Mouse (Mus musculus) limb, embryonic 11.5 days (tissue): ENCODE data around the gene Fanca. TPM values are rescaled to one million over a fixed set of nuclear protein-coding genes. Genes with fewer than 3 reads are reported as not detected.

Experiments
- ATAC-seq: fragments of 200-750 bp; cut with Nextera tagmentation; 2 replicates; pipeline ENCODE4 v1.8.0; 2017; ENCODE audit warnings: low read depth; ENCODE audit not compliant: insufficient number of reproducible peaks, low FRiP score, low TSS enrichment
- DNase-seq: peaks from one replicate; pipeline ENCODE4 v3.0.0-alpha.2; 2015; ENCODE audit warnings: low spot score
- H3K27ac ChIP-seq: fragments of 300-500 bp; sonication (generic); replicated peaks from 2 replicates; pipeline ENCODE4 v1.5.1; 2014; ENCODE audit warnings: low read depth, mild to moderate bottlenecking, low read length
- H3K27me3 ChIP-seq: fragments of 300-500 bp; sonication (generic); 2 replicates; pipeline ENCODE4 v1.6.1; 2014; ENCODE audit warnings: mild to moderate bottlenecking, low read length, mixed read lengths; ENCODE audit not compliant: control insufficient read depth, insufficient read depth
- H3K36me3 ChIP-seq: fragments of 300-500 bp; sonication (generic); 2 replicates; pipeline ENCODE4 v1.6.1; 2014; ENCODE audit warnings: mild to moderate bottlenecking, low read length, moderate library complexity, mixed read lengths; ENCODE audit not compliant: control insufficient read depth, insufficient read depth
- H3K4me1 ChIP-seq: fragments of 300-500 bp; sonication (generic); 2 replicates; pipeline ENCODE4 v1.6.1; 2014; ENCODE audit warnings: low read length, mixed read lengths; ENCODE audit not compliant: control insufficient read depth, insufficient read depth
- H3K4me2 ChIP-seq: fragments of 300-500 bp; sonication (generic); 2 replicates; pipeline ENCODE4 v1.6.1; 2014; ENCODE audit warnings: low read depth, mild to moderate bottlenecking, moderate library complexity; ENCODE audit not compliant: severe bottlenecking
- H3K4me3 ChIP-seq: fragments of 300-500 bp; sonication (generic); 2 replicates; pipeline ENCODE4 v1.5.1; 2014; ENCODE audit warnings: low read depth, low read length
- H3K9ac ChIP-seq: fragments of 300-500 bp; sonication (generic); 2 replicates; pipeline ENCODE4 v1.6.1; 2014; ENCODE audit warnings: mild to moderate bottlenecking, low read length
- H3K9me3 ChIP-seq: fragments of 300-500 bp; sonication (generic); 2 replicates; pipeline ENCODE4 v1.6.1; 2016; ENCODE audit warnings: low read length; ENCODE audit not compliant: control insufficient read depth
- WGBS: fragments of 180-500 bp; shearing (Covaris S2); extraction: QIAGEN DNeasy Blood & Tissue Kit; methylation state at CpG from one replicate; pipeline ENCODE4 v1.1.7; 2014; 5-methylcytosine and 5-hydroxymethylcytosine counted together
- polyA plus RNA-seq: library from polyadenylated mRNA; unstranded; fragments of >200 nt; fragmentation: Nextera tagmentation; extraction: Ambion mirVana; gene quantifications from 2 replicates; pipeline ENCODE4 v1.2.1, GENCODE M21; 2014

Fanca gene
- polyA plus RNA-seq, 1 experiment from 2014 or later: 38.9 TPM

DNA sequence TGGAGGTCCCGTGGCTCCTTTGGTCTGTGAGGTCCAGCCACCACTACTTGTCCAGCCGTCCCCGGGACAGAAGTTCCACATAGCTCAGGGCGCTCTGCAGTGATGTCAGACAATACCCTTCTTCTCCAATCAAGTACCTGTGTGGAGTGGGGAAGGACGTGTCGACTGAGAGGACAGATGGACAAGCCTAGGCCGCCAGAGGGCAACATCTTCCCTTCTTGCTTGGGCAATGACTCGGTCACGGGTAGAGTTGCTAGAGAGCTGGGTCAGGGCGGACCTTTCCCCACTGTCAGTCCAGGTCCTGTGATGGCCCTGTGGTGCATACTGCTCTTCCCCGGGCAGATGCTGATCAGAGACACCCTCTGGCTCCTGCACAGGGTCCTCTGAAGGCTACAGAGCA is 75.3 kb downstream of the Fanca start:
- 69% methylated on average over 11 of the region's 11 CpGs for WGBS
- no peak for ATAC-seq
- H3K4me3 ChIP-seq: no peak overlapping the region
- no peak overlapping the region for H3K27ac ChIP-seq
- no peaks in the 10 kb centered on the region for H3K9me3 ChIP-seq
- H3K4me2 ChIP-seq: no peak overlapping the region
- DNase-seq: no peak
- no peak overlapping the region for H3K9ac ChIP-seq
- H3K27me3 ChIP-seq: no peaks in the 10 kb centered on the region
- peaks cover 19% of the 10 kb centered on the region for H3K36me3 ChIP-seq
- no peaks in the 10 kb centered on the region for H3K4me1 ChIP-seq

DNA sequence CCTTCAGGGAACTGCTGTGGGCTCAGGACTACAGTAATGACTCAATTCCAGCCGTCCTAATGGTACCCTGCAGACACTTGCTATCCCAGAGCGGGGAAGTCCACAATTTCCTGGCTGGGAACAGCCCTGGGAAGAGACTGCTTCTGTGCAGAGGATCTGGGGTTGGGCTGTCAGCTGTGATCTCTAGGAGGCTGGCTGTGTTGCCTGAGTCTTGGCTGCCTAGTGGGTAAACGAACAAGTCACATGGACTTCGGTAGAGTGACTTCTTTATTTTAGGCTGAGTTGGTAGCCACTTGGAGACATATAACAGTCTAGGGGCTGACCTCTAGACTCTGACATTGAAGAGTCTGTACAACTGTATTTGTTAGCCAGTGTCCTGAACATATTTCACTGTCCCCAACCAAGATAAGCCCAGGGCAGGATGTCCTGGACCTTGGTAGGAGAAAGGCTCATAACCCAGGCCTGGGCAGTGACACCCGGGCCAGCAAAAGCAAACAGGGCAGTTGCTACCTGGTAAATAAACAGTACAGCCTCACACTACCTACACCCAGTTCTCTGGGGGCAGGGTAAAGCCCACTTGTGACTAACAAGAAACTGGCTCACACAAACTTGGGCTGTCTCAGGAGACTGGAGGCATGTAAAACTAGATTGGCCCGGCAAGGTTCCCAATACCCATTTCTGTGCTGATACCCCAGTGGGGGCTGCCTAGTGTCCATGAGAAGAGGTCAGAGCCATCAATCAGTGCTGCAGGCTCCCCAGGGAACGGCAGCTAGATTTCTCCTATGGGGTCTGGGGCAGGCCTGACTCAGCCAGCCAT is 76.1 kb downstream of the Fanca start:
- no peaks in the 10 kb centered on the region for H3K27me3 ChIP-seq
- no peaks in the 10 kb centered on the region for H3K9me3 ChIP-seq
- no peak overlapping the region for H3K27ac ChIP-seq
- whole genome bisulfite sequencing: 83% methylated on average over 7 of the region's 7 CpGs
- no peak for ATAC-seq
- H3K4me3 ChIP-seq: no peak overlapping the region
- no peak overlapping the region for H3K4me2 ChIP-seq
- DNase-seq: no peak
- H3K9ac ChIP-seq: no peak overlapping the region
- H3K36me3 ChIP-seq: peaks cover 13% of the 10 kb centered on the region
- no peaks in the 10 kb centered on the region for H3K4me1 ChIP-seq

DNA sequence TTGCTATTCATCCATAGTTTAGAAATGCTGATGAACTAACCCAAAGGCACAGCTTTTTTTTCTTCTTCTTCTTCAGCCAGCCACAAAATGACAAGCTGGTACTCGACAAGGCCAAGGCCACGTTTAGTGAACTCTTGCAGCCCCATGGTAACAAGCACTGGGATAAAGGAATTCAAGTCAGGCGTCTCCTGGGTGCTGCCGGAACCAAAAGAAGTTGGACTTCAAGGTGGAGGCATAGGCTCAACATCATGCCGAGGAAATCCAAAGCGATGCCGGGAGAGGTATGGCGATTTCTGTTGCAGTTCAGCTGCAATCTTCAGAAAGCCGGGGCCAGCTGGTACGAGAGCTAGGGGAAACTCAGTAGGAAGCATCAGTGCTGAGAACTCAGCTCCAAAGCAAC is 79.0 kb downstream of the Fanca start:
- Histone ChIP-seq H3K9ac (no peak overlapping the region), H3K4me3 (no peak overlapping the region), H3K4me1 (peaks cover 7% of the 10 kb centered on the region; the same call in 1 of the 2 replicates), H3K36me3 (peaks cover 3% of the 10 kb centered on the region; the same call in 1 of the 2 replicates), H3K27ac (no peak overlapping the region), H3K27me3 (peaks cover 15% of the 10 kb centered on the region), H3K9me3 (no peaks in the 10 kb centered on the region), H3K4me2 (no peak overlapping the region)
- WGBS: 90% methylated on average over 10 of the region's 10 CpGs
- ATAC-seq (no peak), DNase-seq (no peak)

DNA sequence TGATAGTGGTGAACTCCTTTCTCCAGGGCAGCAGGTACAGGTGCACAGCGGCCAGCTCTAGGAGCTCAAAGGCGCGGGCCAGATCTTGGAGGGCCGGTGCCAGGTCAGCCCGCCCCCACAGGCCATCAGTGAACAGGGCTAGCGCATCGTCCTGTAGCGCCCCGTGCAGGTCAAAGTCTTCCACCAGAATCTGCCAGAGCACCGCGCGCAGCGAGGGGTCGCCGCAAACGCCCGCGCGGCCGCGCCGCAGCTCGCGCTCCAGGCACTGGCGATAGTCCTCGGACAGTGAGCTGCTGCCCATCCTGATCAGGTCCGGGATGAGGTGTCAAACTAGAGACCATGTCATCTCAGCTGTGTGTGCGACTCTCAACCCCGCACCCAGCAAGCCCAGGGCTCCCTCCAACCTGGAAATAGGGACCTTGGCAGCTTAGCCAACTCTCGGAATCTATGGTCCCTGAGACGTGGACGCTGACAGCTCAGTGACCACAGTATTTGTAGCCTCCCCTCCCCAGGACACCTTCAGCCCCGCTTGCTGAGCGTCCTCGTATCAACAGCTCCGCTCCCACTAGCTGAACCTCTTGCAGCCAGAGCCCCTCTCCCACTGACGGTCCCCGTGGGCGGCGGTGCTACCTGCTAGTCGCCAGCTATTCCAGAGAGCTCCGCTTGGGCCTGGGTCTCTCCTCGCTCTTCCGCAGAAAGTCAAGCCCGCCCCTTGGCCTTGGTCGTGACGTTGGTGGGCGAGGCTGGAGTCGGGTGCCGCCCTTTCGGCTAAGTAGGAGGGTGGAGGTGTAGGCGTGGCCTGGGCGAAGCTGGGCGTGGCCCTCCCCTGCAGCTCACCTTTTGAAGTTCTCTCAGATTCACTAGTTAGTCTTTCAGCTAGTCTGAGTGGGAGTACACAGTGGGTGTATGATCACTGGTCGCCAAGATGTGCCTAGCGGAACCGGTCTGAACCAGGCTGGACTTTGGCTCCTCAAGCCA is 82.6 kb downstream of the Fanca start, which contains the start of gene Spata2l:
Spata2l (minus strand) TSS at position 714 of the 978 bp plus-strand sequence.
- H3K27ac ChIP-seq: no peak within 1 kb of the TSS
- H3K4me2 ChIP-seq: peak within 1 kb of the TSS; percentile 80
- no peaks in the 10 kb centered on the region for H3K9me3 ChIP-seq
- H3K36me3 ChIP-seq: no peaks in the 10 kb centered on the region
- H3K4me1 ChIP-seq: peaks cover 7% of the 10 kb centered on the region; the same call in 1 of the 2 replicates
- H3K27me3 ChIP-seq: peaks cover 22% of the 10 kb centered on the region
- ATAC-seq: peak; percentile 80
- peak; percentile 91 for DNase-seq
- H3K4me3 ChIP-seq: peak within 1 kb of the TSS; percentile 42
- WGBS: 2% methylated on average over 57 of the region's 57 CpGs
- peak within 1 kb of the TSS; percentile 24; the same call in 1 of the 2 replicates for H3K9ac ChIP-seq

DNA sequence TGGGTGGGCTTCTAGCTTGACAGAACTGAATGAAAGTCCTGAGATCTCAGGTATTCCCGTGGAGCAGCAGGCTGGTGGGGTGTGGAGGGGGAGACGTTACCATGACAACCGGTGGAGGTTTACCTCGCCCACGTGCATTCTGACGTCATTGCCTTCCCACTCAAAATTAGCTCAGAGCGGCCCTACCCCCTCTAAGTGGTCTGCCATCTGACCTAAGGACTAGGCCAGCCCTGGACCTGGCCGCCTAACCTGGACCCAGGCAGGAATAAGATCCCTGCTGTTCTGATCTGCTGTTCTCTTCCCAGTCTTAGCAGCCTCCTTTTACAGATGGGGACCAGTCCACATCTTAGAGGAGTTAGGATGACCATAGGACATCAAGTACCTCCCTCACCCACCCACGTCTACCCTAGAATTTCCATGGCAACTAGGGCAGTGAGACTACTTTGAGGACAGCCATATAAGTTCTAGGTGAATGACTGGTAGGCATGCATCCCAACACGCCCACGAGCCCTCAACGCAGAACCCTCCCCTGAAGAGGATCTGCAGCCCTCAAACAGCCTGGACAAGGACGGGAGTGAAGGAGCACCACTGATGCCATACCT is 83.4 kb downstream of the Fanca start:
- peaks cover 7% of the 10 kb centered on the region; the same call in 1 of the 2 replicates for H3K4me1 ChIP-seq
- no peak for DNase-seq
- no peaks in the 10 kb centered on the region for H3K9me3 ChIP-seq
- peak overlapping the region; percentile 80 for H3K4me2 ChIP-seq
- no peak for ATAC-seq
- peak overlapping the region; percentile 24; the same call in 1 of the 2 replicates for H3K9ac ChIP-seq
- peaks cover 22% of the 10 kb centered on the region for H3K27me3 ChIP-seq
- H3K36me3 ChIP-seq: no peaks in the 10 kb centered on the region
- H3K27ac ChIP-seq: no peak overlapping the region
- 37% methylated on average over 13 of the region's 13 CpGs for WGBS
- H3K4me3 ChIP-seq: peak overlapping the region; percentile 42

DNA sequence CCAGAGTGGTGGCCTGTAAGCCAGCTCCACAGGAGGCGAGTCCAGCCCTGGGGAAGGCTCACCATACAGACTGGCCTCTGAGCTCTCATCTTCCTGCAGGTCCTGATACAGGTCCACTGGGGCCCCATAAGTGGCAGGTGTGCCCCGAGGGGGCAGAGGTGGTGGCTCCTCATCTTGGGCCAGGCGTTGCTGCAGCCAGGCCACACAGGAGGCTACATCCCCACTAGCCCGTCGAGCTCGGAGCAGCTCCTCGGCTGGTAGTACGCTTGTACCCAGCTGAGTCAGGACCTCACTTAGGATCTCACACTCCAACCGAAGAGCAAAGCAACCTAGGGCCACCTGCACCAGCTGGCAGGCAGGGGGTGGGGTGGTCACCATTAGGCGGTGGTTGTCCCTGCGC is 84.6 kb downstream of the Fanca start:
- Histone ChIP-seq H3K9ac (no peak overlapping the region), H3K4me2 (no peak overlapping the region), H3K4me3 (no peak overlapping the region), H3K27ac (no peak overlapping the region), H3K27me3 (peaks cover 22% of the 10 kb centered on the region), H3K4me1 (peaks cover 7% of the 10 kb centered on the region; the same call in 1 of the 2 replicates), H3K9me3 (no peaks in the 10 kb centered on the region), H3K36me3 (no peaks in the 10 kb centered on the region)
- DNase-seq: no peak
- WGBS: 76% methylated on average over 11 of the region's 11 CpGs
- no peak for ATAC-seq

DNA sequence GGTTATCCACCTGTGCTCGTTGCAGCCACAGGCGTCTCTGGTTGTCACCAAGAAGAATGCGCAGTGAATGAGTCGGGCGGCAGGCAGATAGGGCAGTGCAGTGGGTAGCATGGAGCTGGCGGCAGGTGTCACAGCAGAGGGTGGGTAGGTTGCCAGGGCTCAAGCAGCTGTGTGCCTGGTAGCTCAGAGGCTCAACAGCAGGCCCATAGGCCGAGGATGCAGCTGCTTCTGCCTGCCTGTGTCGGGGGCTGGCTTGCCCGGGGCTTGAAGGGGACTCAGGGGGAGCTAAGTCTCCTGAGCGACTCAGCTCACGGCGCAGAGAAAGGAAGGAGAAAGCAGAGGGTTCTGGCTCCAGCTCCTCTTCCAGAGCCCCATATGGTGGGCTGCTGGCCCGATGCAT is 85.1 kb downstream of the Fanca start:
- Histone ChIP-seq H3K4me1 (peaks cover 7% of the 10 kb centered on the region; the same call in 1 of the 2 replicates), H3K9ac (no peak overlapping the region), H3K4me2 (no peak overlapping the region), H3K27me3 (peaks cover 22% of the 10 kb centered on the region), H3K4me3 (no peak overlapping the region), H3K27ac (no peak overlapping the region), H3K9me3 (no peaks in the 10 kb centered on the region), H3K36me3 (0 out of 2 replicates have a peak, but pooled peaks cover 2% of the 10 kb centered on the region)
- DNase-seq (no peak), ATAC-seq (no peak)
- 63% methylated on average over 13 of the region's 13 CpGs for WGBS

DNA sequence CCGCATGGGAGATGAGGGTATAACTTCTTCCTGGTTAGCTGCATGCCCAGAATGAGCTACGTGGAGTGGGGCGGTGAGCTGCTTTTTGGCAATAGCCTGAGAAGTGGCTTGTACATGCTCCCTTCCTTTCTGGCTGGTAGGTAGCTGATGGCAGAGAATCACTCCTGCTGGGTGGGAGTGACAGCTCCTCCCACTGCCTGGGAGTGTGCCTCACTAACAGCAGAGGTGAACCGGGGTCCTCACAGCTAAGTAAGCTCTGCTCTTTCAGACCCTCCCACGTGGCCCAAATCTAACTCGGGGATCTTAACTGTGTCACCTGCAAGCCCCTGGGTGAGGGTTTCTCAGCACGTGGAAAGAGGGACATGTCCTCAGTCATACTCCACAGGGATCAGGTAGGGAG is 85.8 kb downstream of the Fanca start:
- WGBS: 21% methylated on average over 7 of the region's 7 CpGs
- Histone ChIP-seq H3K4me2 (no peak overlapping the region), H3K4me3 (no peak overlapping the region), H3K9me3 (no peaks in the 10 kb centered on the region), H3K4me1 (peaks cover 7% of the 10 kb centered on the region; the same call in 1 of the 2 replicates), H3K27me3 (peaks cover 22% of the 10 kb centered on the region), H3K36me3 (0 out of 2 replicates have a peak, but pooled peaks cover 4% of the 10 kb centered on the region), H3K27ac (no peak overlapping the region), H3K9ac (no peak overlapping the region)
- DNase-seq: no peak
- ATAC-seq: no peak
